ENCODE assay signal across 14 mouse cellular contexts in the genomic region with DNA sequence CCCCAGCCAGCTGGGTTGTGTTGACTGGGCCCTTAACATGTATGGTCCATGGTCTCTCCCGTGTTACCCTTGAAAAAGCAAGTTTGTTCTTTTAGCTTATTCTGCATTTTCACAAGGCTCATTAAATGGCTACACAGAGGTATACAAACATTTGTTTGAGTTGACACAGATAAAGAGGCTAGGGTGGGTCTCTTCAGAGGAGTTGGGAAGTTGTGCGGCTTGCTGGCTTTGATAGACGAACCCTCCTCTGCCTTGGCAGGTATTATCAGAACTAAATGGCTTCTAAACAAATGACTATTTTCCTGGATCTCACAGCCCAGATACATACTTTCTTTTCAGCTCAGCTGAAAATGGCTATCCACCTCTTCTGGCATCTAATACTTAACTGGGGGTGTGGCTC.
"Had no signal": no experiment of that assay in that cellular context is flagged by ENCODE, and none has a peak within 500 bp of the region (broad histone marks: within the 10 kb centered on the region; RNA-seq: fewer than 3 reads in every experiment).

No protein-coding gene starts in this region.

- H3K4me3 ChIP-seq: limb, embryonic 15.5 days; megakaryocyte, embryonic 14.5 days; midbrain, embryonic 12.5 days; neural tube, embryonic 13.5 days had no signal

- H3K27ac ChIP-seq: limb, embryonic 15.5 days; neural tube, embryonic 13.5 days had no signal

- H3K27me3 ChIP-seq: limb, embryonic 15.5 days; megakaryocyte, embryonic 14.5 days; midbrain, embryonic 12.5 days; neural tube, embryonic 13.5 days had no signal

- H3K9ac ChIP-seq: limb, embryonic 15.5 days; lung, embryonic 14.5 days; midbrain, embryonic 12.5 days; neural tube, embryonic 13.5 days had no signal

- H3K4me2 ChIP-seq: limb, embryonic 15.5 days; lung, embryonic 14.5 days; midbrain, embryonic 12.5 days; neural tube, embryonic 13.5 days had no signal

- DNase-seq: kidney, adult 8-10 months; kidney, postnatal 25 days; lung, embryonic 14.5 days; lung, postnatal 10 days; lung, postnatal 4 days; right cerebral cortex, postnatal 14 days; thymus, adult 18-20 months; thymus, postnatal 14 days had no signal

- H3K9me3 ChIP-seq: limb, embryonic 15.5 days; megakaryocyte, embryonic 14.5 days; midbrain, embryonic 12.5 days; neural tube, embryonic 13.5 days had no signal

- ATAC-seq: intestine, postnatal 0 days; midbrain, embryonic 16.5 days had no signal

- H3K36me3 ChIP-seq: limb, embryonic 15.5 days; neural tube, embryonic 13.5 days had no signal
